Comparison of ENCODE assay signal across 8 mouse cellular contexts in the genomic region with DNA sequence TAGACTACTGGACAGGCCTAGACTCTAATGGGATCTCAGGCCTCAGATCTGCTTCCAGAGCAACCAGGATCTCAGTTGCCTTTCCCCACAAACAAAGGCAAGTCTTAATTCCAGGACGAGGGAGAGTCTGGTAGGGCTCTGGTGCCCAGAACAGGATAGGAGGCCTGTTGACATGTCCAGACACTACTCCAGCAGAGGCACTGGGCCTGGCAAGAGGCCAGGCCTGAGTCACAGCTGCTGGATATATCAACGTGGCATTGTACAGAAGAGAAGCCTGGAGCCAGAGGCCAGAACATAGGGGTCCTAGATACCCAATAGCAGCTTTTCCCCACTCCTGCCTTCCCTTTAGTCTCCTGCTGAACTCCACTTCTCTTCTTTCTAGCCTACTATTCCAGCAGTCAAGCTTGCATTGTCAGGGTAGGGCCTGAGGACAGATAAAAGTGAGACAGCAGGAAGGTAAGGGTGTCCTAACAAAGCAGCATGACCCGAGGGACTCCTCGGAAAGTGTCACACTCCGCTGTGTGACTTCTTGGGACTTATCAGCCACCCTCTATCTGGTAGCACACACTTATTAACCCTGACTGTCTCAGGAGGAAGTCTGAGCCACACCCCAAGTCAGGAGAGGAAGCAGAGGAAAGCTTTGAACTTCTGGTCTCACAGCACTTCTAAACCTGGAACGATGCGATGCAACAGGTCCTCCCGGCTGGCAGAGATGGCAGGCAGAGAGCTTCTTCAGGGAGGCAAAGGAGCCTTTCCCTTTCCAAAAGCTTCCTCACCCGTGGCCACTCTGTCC. TPM values are rescaled to one million over a fixed set of nuclear protein-coding genes. Genes with fewer than 3 reads are reported as not detected.
A peak's percentile ranks its signal among the peaks of the same experiment; 100 is the strongest.
DNase-seq lines count a peak whose midpoint lies in the region; ATAC-seq and TF ChIP-seq lines count a peak whose summit lies in the region.

No protein-coding gene starts in this region.

- no peak overlapping the region for H3K4me2 ChIP-seq in hindbrain, embryonic 16.5 days (ENCODE audit: low read length)
- peak overlapping the region; percentile 53 for H3K4me2 ChIP-seq in liver, postnatal 0 days (ENCODE audit: low read depth, low read length)

- no peak for TF ChIP-seq CTCF in liver, postnatal 0 days (IDR thresholded peaks at IDR 0.05; ENCODE audit: low read depth)

- ATAC-seq in hindbrain, embryonic 16.5 days: peak; percentile 43; the same call in 1 of the 2 replicates
- peak; percentile 41 for ATAC-seq in liver, postnatal 0 days

- peaks cover 95% of the 10 kb centered on the region for H3K4me1 ChIP-seq in erythroblast, embryonic 14.5 days (ENCODE audit: control insufficient read depth)
- peaks cover 14% of the 10 kb centered on the region for H3K4me1 ChIP-seq in hindbrain, embryonic 16.5 days (ENCODE audit: control insufficient read depth, insufficient read depth, low read depth, low read length)
- peaks cover 59% of the 10 kb centered on the region for H3K4me1 ChIP-seq in liver, postnatal 0 days (ENCODE audit: insufficient read depth)

- no peaks in the 10 kb centered on the region for H3K27me3 ChIP-seq in erythroblast, embryonic 14.5 days (ENCODE audit: control insufficient read depth)
- H3K27me3 ChIP-seq in hindbrain, embryonic 16.5 days (replicated peaks; ENCODE audit: control insufficient read depth, insufficient read depth, low read length): no peaks in the 10 kb centered on the region
- no peaks in the 10 kb centered on the region for H3K27me3 ChIP-seq in liver, postnatal 0 days (ENCODE audit: insufficient read depth, low read length)

- no peaks in the 10 kb centered on the region for H3K9me3 ChIP-seq in erythroblast, embryonic 14.5 days (ENCODE audit: control insufficient read depth, low read length)
- H3K9me3 ChIP-seq in hindbrain, embryonic 16.5 days (ENCODE audit: control insufficient read depth, low read length): no peaks in the 10 kb centered on the region
- no peaks in the 10 kb centered on the region for H3K9me3 ChIP-seq in liver, postnatal 0 days (ENCODE audit: low read length)

- no peak overlapping the region for H3K9ac ChIP-seq in hindbrain, embryonic 16.5 days (ENCODE audit: low read depth, low read length)
- H3K9ac ChIP-seq in liver, postnatal 0 days (replicated peaks): peak overlapping the region; percentile 9

- H3K4me3 ChIP-seq in erythroblast, embryonic 14.5 days (replicated peaks): peak overlapping the region; percentile 48
- no peak overlapping the region for H3K4me3 ChIP-seq in hindbrain, embryonic 16.5 days (ENCODE audit: low read length)
- peak overlapping the region; percentile 1; the same call in 1 of the 2 replicates for H3K4me3 ChIP-seq in liver, postnatal 0 days (ENCODE audit: low read depth, low read length)

- 65% methylated on average over 9 of the region's 9 CpGs for WGBS in hindbrain, embryonic 16.5 days
- 40% methylated on average over 9 of the region's 9 CpGs for WGBS in liver, postnatal 0 days (ENCODE audit: insufficient replicate concordance)

- H3K27ac ChIP-seq in hindbrain, embryonic 16.5 days (ENCODE audit: low read depth, low read length): peak overlapping the region; percentile 18; the same call in 1 of the 2 replicates
- peak overlapping the region; percentile 90 for H3K27ac ChIP-seq in liver, postnatal 0 days (ENCODE audit: low read depth)

- peak; percentile 48 to 57 for DNase-seq in layer of hippocampus, adult 8-10 months (ENCODE audit: low spot score in 2 of 2)
- DNase-seq in layer of hippocampus, adult 9-10 months (ENCODE audit: low spot score): no peak
- peak; percentile 95 for DNase-seq in NIH3T3 (ENCODE audit: low read depth)
- DNase-seq in liver, postnatal 0 days: peak; percentile 79
- DNase-seq in urinary bladder, postnatal 36 days (ENCODE audit: low spot score in 2 of 2): peak; percentile 64 to 81
- no peak for DNase-seq in right cerebral cortex, postnatal 4 days

- no peak for TF ChIP-seq EP300 in liver, postnatal 0 days (IDR thresholded peaks at IDR 0.05; ENCODE audit: low read depth)

- peaks cover 86% of the 10 kb centered on the region for H3K36me3 ChIP-seq in erythroblast, embryonic 14.5 days (ENCODE audit: control insufficient read depth)
- no peaks in the 10 kb centered on the region for H3K36me3 ChIP-seq in hindbrain, embryonic 16.5 days (ENCODE audit: control insufficient read depth, insufficient read depth, low read length)
- H3K36me3 ChIP-seq in liver, postnatal 0 days (replicated peaks; ENCODE audit: insufficient read depth, low read length): peaks cover 17% of the 10 kb centered on the region

RNA-seq across cellular contexts. Expression of a gene that starts 14.7 kb away (rescaled TPM):
- total RNA-seq in layer of hippocampus, adult 8-10 months (2022): 10 to 100 TPM; 38.0 to 45.6 (median 40.2) TPM
- polyA plus RNA-seq in erythroblast, embryonic 14.5 days (2012): 137 and 158 TPM in 2 replicates
- polyA plus RNA-seq in hindbrain, embryonic 16.5 days (2015; fragmentation: Nextera tagmentation; extraction: Ambion mirVana): 62.3 and 70.4 TPM in 2 replicates
- 68.4 and 73.4 TPM in 2 replicates for polyA plus RNA-seq in liver, postnatal 0 days (2015; fragmentation: Nextera tagmentation; extraction: Ambion mirVana)

RNA-seq across cellular contexts. Expression of a gene that starts 34.0 kb away (rescaled TPM):
- 10 to 100 TPM; 43.0 to 52.1 (median 50.8) TPM for total RNA-seq in layer of hippocampus, adult 8-10 months (2022)
- 0.11 and 0.12 TPM in 2 replicates for polyA plus RNA-seq in erythroblast, embryonic 14.5 days (2012)
- polyA plus RNA-seq in hindbrain, embryonic 16.5 days (2015; fragmentation: Nextera tagmentation; extraction: Ambion mirVana): 32.3 and 32.8 TPM in 2 replicates
- polyA plus RNA-seq in liver, postnatal 0 days (2015; fragmentation: Nextera tagmentation; extraction: Ambion mirVana): 27.3 and 30.0 TPM in 2 replicates

RNA-seq across cellular contexts. Expression of a gene that starts 37.2 kb away (rescaled TPM):
- total RNA-seq in layer of hippocampus, adult 8-10 months (2022): 1 to 10 TPM; 2.4 to 2.8 (median 2.6) TPM
- polyA plus RNA-seq in erythroblast, embryonic 14.5 days (2012): 0.01 and 0.02 TPM in 2 replicates
- 20.4 and 22.1 TPM in 2 replicates for polyA plus RNA-seq in hindbrain, embryonic 16.5 days (2015; fragmentation: Nextera tagmentation; extraction: Ambion mirVana)
- 0.37 and 0.51 TPM in 2 replicates for polyA plus RNA-seq in liver, postnatal 0 days (2015; fragmentation: Nextera tagmentation; extraction: Ambion mirVana)

RNA-seq across cellular contexts. Expression of a gene that starts 53.1 kb away (rescaled TPM):
- 1 to 10 TPM in 1 of 4 experiments, not detected in 3; 1.5 TPM for total RNA-seq in layer of hippocampus, adult 8-10 months (2022)
- not detected in 2 replicates for polyA plus RNA-seq in erythroblast, embryonic 14.5 days (2012)
- 0.15 TPM in 1 of 2 replicates, not detected in the other for polyA plus RNA-seq in hindbrain, embryonic 16.5 days (2015; fragmentation: Nextera tagmentation; extraction: Ambion mirVana)
- 0.13 and 0.29 TPM in 2 replicates for polyA plus RNA-seq in liver, postnatal 0 days (2015; fragmentation: Nextera tagmentation; extraction: Ambion mirVana)

RNA-seq across cellular contexts. Expression of a gene that starts 57.8 kb away (rescaled TPM):
- total RNA-seq in layer of hippocampus, adult 8-10 months (2022): 100 to 1,000 TPM in 3 of 4 experiments, 10 to 100 TPM in 1; 89.2 to 111 (median 106) TPM
- polyA plus RNA-seq in erythroblast, embryonic 14.5 days (2012): 7.4 and 12.2 TPM in 2 replicates
- polyA plus RNA-seq in hindbrain, embryonic 16.5 days (2015; fragmentation: Nextera tagmentation; extraction: Ambion mirVana): 184 and 218 TPM in 2 replicates
- polyA plus RNA-seq in liver, postnatal 0 days (2015; fragmentation: Nextera tagmentation; extraction: Ambion mirVana): 104 and 106 TPM in 2 replicates

Comparison
In these comparisons a context has a peak if more than half of its experiments do, and no peak if none do; other contexts are left out.
1. DNase-seq: peak in layer of hippocampus, adult 8-10 months (2 of 2), NIH3T3 (single experiment), liver, postnatal 0 days (single experiment) and urinary bladder, postnatal 36 days (2 of 2); none in layer of hippocampus, adult 9-10 months (single experiment) and right cerebral cortex, postnatal 4 days (single experiment).
2. RNA of a gene that starts 34.0 kb away (polyA plus RNA-seq): 32.3 to 32.8 TPM in hindbrain, embryonic 16.5 days and 27.3 to 30.0 TPM in liver, postnatal 0 days; 0.11 to 0.12 TPM in erythroblast, embryonic 14.5 days; every median in the first group is over 10 times any median in the second.
3. RNA of a gene that starts 37.2 kb away (polyA plus RNA-seq): 20.4 to 22.1 TPM in hindbrain, embryonic 16.5 days; 0.37 to 0.51 TPM in liver, postnatal 0 days and 0.01 to 0.02 TPM in erythroblast, embryonic 14.5 days; every median in the first group is over 10 times any median in the second.